Mouse (Mus musculus): ENCODE measurements at regions not wholly inside any gene's neighbourhood (a gene's known extent, or its start where the extent isn't known, plus 50 kb on each side); places are given as distances from the start of the nearest gene placed in this dataset.
A peak's percentile ranks its signal among the peaks of the same experiment; 100 is the strongest.

DNA sequence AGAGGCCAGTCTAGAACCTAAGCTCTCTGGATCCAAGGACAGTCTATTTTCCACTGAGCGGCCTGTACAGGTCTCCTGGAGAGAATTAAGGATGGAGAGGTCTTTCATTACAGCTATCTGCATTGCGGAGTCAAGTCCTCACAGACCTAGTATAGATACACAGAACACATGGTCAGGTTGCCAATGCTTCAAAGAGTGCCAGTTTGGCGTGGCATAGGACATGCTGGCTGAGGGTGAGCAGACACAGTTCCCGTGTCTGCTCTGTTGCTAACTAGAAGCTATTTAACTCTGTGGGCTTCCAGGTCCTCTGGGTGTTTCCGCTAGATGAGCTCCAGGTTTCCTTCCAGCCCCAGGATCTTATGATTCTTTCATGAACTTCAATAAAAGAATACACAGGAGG lies 169.0 kb upstream of the Igfbp7 start:
- WGBS = 86% methylated on average over 5 of the region's 5 CpGs

DNA sequence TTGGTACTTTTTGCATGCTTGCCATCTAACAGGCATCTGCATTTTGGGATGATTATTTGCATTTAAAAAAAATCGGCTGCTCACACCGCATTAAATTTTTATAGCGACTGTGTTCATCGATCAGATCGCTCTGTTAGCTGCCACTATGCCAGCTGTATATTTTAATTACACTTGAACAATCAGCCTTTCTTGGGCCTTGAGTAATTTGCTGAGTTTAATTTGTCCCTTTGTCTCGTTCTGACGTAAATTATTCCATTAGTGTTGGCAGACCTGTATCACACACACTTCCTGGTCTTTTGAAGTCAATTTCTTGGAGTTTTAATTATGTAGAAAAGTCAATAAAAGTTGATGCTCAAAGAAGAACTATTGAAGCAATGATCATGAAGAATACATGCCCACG lies 167.9 kb upstream of the Igfbp7 start:
- H3K27me3 ChIP-seq (ENCODE audit: insufficient read depth, low read length) = no peaks in the 10 kb centered on the region
- no peaks in the 10 kb centered on the region for H3K36me3 ChIP-seq (ENCODE audit: insufficient read depth, low read length)
- 69% methylated on average over 8 of the region's 8 CpGs for WGBS
- no peak overlapping the region for H3K9ac ChIP-seq (replicated peaks; ENCODE audit: low read length)
- no peak overlapping the region for H3K27ac ChIP-seq (ENCODE audit: low read length)
- H3K4me1 ChIP-seq (ENCODE audit: insufficient read depth, low read length) = peaks cover 16% of the 10 kb centered on the region
- no peak for ATAC-seq (ENCODE audit: low FRiP score, low TSS enrichment)
- no peak overlapping the region for H3K4me2 ChIP-seq (replicated peaks; ENCODE audit: low read depth, low read length)
- H3K9me3 ChIP-seq (ENCODE audit: low read length) = no peaks in the 10 kb centered on the region
- H3K4me3 ChIP-seq (ENCODE audit: low read length) = no peak overlapping the region

More for the DNA sequence above, 169.0 kb upstream of the Igfbp7 start:
- Histone ChIP-seq H3K36me3 (ENCODE audit: insufficient read depth, low read length) (no peaks in the 10 kb centered on the region), H3K9me3 (ENCODE audit: low read length) (no peaks in the 10 kb centered on the region), H3K27ac (ENCODE audit: low read length) (no peak overlapping the region), H3K4me3 (ENCODE audit: low read length) (no peak overlapping the region), H3K4me2 (replicated peaks; ENCODE audit: low read depth, low read length) (no peak overlapping the region), H3K9ac (replicated peaks; ENCODE audit: low read length) (no peak overlapping the region), H3K27me3 (ENCODE audit: insufficient read depth, low read length) (no peaks in the 10 kb centered on the region), H3K4me1 (ENCODE audit: insufficient read depth, low read length) (peaks cover 26% of the 10 kb centered on the region)
- ATAC-seq (ENCODE audit: low FRiP score, low TSS enrichment) = no peak

DNA sequence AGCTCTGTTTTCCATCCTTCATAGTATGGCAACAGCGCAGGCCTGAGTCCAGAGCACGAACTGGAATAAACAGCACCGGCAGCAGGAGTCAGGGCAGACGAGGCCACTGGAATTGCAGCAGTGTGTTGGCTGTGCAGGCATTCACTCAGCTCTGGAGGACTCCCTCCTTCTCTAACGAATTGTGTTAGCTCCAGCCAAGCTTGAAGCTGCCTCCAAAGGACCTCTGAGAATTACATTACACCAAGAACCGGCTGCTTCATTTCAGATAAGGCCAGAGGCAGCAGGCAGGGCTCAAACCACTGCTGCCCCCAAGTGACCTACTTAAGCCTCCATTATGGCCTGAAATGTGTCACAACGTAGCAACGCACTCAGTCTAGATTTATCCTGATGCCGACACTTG lies 162.5 kb upstream of the Igfbp7 start:
- H3K27me3 ChIP-seq (ENCODE audit: insufficient read depth, low read length) = no peaks in the 10 kb centered on the region
- no peaks in the 10 kb centered on the region for H3K4me1 ChIP-seq (ENCODE audit: insufficient read depth, low read length)
- H3K4me3 ChIP-seq (ENCODE audit: low read length) = no peak overlapping the region
- H3K36me3 ChIP-seq (ENCODE audit: insufficient read depth, low read length) = no peaks in the 10 kb centered on the region
- no peak overlapping the region for H3K4me2 ChIP-seq (replicated peaks; ENCODE audit: low read depth, low read length)
- H3K9me3 ChIP-seq (ENCODE audit: low read length) = no peaks in the 10 kb centered on the region
- no peak overlapping the region for H3K27ac ChIP-seq (ENCODE audit: low read length)
- H3K9ac ChIP-seq (replicated peaks; ENCODE audit: low read length) = no peak overlapping the region
- WGBS = 44% methylated on average over 9 of the region's 9 CpGs
- ATAC-seq (ENCODE audit: low FRiP score, low TSS enrichment) = peak; percentile 84

DNA sequence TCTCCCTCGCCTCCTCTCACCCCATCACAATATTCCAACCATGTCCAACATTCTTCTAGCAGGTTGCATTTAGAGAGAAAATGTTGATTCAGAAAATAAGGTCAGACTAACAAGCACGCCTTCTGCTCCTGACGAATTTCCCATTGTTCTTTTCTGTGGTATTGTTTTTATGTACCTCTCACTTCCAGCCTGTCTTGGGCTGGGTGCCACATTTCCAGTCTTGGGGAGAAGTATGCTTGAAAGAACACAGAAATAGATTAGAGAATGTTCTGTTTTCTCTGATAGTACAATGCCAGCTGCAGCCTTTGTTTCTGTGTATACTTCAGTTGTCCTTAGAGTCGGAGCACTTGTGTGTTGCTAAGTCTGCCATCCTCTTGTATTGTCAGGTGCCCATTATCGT lies 160.3 kb upstream of the Igfbp7 start:
- no peak overlapping the region for H3K27ac ChIP-seq (ENCODE audit: low read length)
- no peak overlapping the region for H3K9ac ChIP-seq (replicated peaks; ENCODE audit: low read length)
- WGBS = 83% methylated on average over 5 of the region's 5 CpGs
- no peaks in the 10 kb centered on the region for H3K36me3 ChIP-seq (ENCODE audit: insufficient read depth, low read length)
- no peaks in the 10 kb centered on the region for H3K4me1 ChIP-seq (ENCODE audit: insufficient read depth, low read length)
- no peaks in the 10 kb centered on the region for H3K27me3 ChIP-seq (ENCODE audit: insufficient read depth, low read length)
- H3K9me3 ChIP-seq (ENCODE audit: low read length) = no peaks in the 10 kb centered on the region
- no peak for ATAC-seq (ENCODE audit: low FRiP score, low TSS enrichment)
- no peak overlapping the region for H3K4me3 ChIP-seq (ENCODE audit: low read length)
- no peak overlapping the region for H3K4me2 ChIP-seq (replicated peaks; ENCODE audit: low read depth, low read length)

DNA sequence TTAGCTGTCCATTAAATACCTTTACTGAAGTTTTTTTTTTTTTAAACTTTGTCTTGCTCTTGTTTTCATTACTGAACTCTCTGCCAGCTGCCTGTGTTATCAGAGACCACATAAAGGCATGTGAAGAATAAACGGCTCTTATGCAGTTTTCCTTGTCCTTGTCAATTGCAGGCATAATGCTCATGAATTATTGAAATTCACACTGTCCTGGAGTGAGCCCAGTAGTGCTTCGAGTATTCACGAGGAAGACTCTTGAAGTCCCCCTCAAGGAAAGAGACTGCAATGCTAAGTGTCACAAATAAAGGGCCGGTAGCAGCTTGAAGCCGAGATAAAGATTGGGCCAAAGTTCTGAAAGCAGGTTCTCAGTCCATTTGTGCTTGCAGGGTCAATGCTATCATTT lies 144.7 kb upstream of the Igfbp7 start:
- ATAC-seq (ENCODE audit: low FRiP score, low TSS enrichment) = no peak
- no peaks in the 10 kb centered on the region; the same call in 1 of the 2 replicates for H3K9me3 ChIP-seq (ENCODE audit: low read length)
- H3K36me3 ChIP-seq (ENCODE audit: insufficient read depth, low read length) = no peaks in the 10 kb centered on the region
- H3K27ac ChIP-seq (ENCODE audit: low read length) = no peak overlapping the region
- H3K4me3 ChIP-seq (ENCODE audit: low read length) = no peak overlapping the region
- no peak overlapping the region for H3K9ac ChIP-seq (replicated peaks; ENCODE audit: low read length)
- H3K4me2 ChIP-seq (replicated peaks; ENCODE audit: low read depth, low read length) = no peak overlapping the region
- 71% methylated on average over 5 of the region's 5 CpGs for WGBS
- H3K27me3 ChIP-seq (ENCODE audit: insufficient read depth, low read length) = no peaks in the 10 kb centered on the region
- no peaks in the 10 kb centered on the region for H3K4me1 ChIP-seq (ENCODE audit: insufficient read depth, low read length)

DNA sequence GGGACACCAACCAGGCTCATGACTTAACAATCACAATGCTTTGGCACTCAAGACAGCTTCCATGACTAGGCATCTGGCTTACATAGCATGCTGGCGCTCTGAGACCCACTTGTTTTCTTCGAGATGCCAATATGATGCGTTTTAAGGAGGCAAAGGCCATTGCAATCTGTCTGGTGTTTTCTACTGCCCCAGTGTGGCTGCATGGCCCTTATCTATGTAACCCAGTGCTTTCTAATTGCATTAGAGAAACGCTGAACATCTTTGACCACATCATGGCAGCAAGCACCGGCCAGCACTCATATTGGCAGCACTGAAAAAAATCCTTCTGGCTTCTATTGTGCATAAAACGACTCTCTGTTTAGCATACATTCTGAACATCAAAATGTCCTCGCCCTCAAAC lies 144.2 kb upstream of the Igfbp7 start:
- H3K4me1 ChIP-seq (ENCODE audit: insufficient read depth, low read length) = no peaks in the 10 kb centered on the region
- H3K9ac ChIP-seq (replicated peaks; ENCODE audit: low read length) = no peak overlapping the region
- H3K27me3 ChIP-seq (ENCODE audit: insufficient read depth, low read length) = no peaks in the 10 kb centered on the region
- ATAC-seq (ENCODE audit: low FRiP score, low TSS enrichment) = no peak
- 86% methylated on average over 7 of the region's 7 CpGs for WGBS
- no peak overlapping the region for H3K4me2 ChIP-seq (replicated peaks; ENCODE audit: low read depth, low read length)
- no peaks in the 10 kb centered on the region; the same call in 1 of the 2 replicates for H3K9me3 ChIP-seq (ENCODE audit: low read length)
- no peak overlapping the region for H3K27ac ChIP-seq (ENCODE audit: low read length)
- H3K4me3 ChIP-seq (ENCODE audit: low read length) = no peak overlapping the region
- no peaks in the 10 kb centered on the region for H3K36me3 ChIP-seq (ENCODE audit: insufficient read depth, low read length)

DNA sequence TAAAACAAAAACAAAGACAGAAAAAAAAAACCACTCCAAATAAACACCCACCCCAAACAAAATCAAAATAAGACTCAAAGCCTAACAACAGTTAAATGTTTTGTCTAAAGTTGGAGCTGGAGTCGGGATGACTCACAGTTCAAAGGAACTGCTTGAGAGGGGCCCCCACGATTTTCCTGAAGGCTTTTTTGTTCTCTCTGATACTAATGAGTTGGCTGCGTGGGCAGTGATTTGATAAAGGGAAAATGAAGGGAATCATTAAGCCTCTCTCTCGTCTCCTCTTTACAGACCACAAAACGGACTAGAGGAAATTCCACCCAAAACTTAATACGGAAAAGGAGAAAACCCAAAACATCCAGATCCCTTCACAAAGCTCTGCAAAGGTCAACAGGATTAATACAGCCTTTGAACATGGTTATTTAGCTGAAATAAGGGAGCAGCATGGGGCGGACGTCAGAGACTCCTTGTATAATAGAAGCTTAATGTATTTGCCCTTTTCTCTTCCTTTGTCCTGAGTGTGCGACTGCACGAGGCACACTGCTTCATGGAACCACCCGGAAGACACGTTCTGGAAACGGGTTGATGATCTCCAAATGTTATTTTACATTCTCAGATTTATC lies 138.3 kb upstream of the Igfbp7 start:
- no peak for ATAC-seq (ENCODE audit: low FRiP score, low TSS enrichment)
- H3K36me3 ChIP-seq (ENCODE audit: insufficient read depth, low read length) = no peaks in the 10 kb centered on the region
- whole genome bisulfite sequencing = 64% methylated on average over 13 of the region's 13 CpGs
- no peaks in the 10 kb centered on the region for H3K27me3 ChIP-seq (ENCODE audit: insufficient read depth, low read length)
- no peak overlapping the region for H3K27ac ChIP-seq (ENCODE audit: low read length)
- no peak overlapping the region for H3K9ac ChIP-seq (replicated peaks; ENCODE audit: low read length)
- H3K9me3 ChIP-seq (ENCODE audit: low read length) = no peaks in the 10 kb centered on the region
- no peak overlapping the region for H3K4me2 ChIP-seq (replicated peaks; ENCODE audit: low read depth, low read length)
- H3K4me3 ChIP-seq (ENCODE audit: low read length) = no peak overlapping the region
- no peaks in the 10 kb centered on the region for H3K4me1 ChIP-seq (ENCODE audit: insufficient read depth, low read length)

DNA sequence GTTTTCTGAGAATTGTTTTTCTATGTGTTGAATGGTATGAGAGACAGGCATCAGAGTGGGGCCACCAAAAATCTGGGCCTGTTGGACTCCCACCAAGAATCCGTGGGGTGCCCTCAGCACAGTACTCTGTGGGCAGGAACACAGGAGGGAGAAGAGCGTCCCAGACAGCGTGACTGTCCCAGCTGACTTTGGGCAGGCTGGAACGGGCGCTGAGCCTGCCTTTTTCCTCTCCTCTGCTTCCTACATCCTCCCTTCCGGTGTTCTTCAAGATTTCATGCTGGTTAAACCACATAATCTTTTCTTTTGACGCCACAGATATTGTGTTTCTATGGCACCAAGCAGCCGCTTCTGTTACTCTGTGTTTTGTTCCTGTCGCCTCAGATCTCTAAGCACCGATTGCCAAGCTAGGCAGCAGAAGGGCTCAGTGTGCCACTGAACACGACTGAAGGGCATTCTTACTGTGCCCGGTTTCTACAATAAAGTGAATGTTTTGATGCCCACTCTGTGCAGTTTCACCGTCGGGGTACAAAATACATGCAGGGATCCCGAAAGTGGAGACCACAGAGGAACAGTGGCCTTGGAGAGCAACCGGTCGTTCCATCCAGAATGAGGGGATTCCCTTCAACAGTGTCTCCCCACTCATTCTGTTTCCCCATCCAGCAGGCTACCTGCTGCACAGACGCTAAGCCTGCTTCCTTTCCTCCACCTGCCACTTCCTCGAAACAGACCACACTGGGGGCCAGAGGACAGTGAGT lies 124.6 kb upstream of the Igfbp7 start:
- H3K27ac ChIP-seq (ENCODE audit: low read length) = no peak overlapping the region
- 78% methylated on average over 19 of the region's 19 CpGs for WGBS
- no peak overlapping the region for H3K4me2 ChIP-seq (replicated peaks; ENCODE audit: low read depth, low read length)
- no peaks in the 10 kb centered on the region for H3K9me3 ChIP-seq (ENCODE audit: low read length)
- H3K9ac ChIP-seq (replicated peaks; ENCODE audit: low read length) = no peak overlapping the region
- H3K36me3 ChIP-seq (ENCODE audit: insufficient read depth, low read length) = no peaks in the 10 kb centered on the region
- 0 out of 2 replicates have a peak, but pooled peaks cover 4% of the 10 kb centered on the region for H3K4me1 ChIP-seq (ENCODE audit: insufficient read depth, low read length)
- no peaks in the 10 kb centered on the region for H3K27me3 ChIP-seq (ENCODE audit: insufficient read depth, low read length)
- no peak for ATAC-seq (ENCODE audit: low FRiP score, low TSS enrichment)
- H3K4me3 ChIP-seq (ENCODE audit: low read length) = no peak overlapping the region

DNA sequence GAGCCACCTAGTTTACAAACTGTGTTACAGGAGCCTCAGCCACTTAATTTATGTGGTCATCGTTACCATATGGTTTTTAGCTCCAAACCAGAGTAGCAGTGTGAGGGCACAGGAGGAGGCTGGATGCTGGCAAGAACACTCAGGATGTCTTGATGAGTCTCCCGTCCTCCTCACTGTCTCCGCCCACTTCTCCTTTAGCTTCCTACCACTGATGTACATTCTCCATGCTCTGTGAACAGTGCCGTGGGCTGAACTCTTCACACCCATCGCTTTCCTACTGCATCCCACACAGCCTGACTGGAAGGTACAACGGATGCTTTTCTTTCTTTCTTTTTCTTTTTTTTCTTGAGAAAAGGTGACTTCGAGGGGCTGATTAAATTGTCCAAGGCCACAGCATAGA lies 122.5 kb upstream of the Igfbp7 start:
- Histone ChIP-seq H3K4me3 (ENCODE audit: low read length) (no peak overlapping the region), H3K27me3 (ENCODE audit: insufficient read depth, low read length) (no peaks in the 10 kb centered on the region), H3K9me3 (ENCODE audit: low read length) (no peaks in the 10 kb centered on the region), H3K4me2 (replicated peaks; ENCODE audit: low read depth, low read length) (no peak overlapping the region), H3K27ac (ENCODE audit: low read length) (no peak overlapping the region), H3K36me3 (ENCODE audit: insufficient read depth, low read length) (no peaks in the 10 kb centered on the region), H3K9ac (replicated peaks; ENCODE audit: low read length) (no peak overlapping the region), H3K4me1 (ENCODE audit: insufficient read depth, low read length) (0 out of 2 replicates have a peak, but pooled peaks cover 4% of the 10 kb centered on the region)
- 58% methylated on average over 7 of the region's 7 CpGs for WGBS
- ATAC-seq (ENCODE audit: low FRiP score, low TSS enrichment) = no peak

DNA sequence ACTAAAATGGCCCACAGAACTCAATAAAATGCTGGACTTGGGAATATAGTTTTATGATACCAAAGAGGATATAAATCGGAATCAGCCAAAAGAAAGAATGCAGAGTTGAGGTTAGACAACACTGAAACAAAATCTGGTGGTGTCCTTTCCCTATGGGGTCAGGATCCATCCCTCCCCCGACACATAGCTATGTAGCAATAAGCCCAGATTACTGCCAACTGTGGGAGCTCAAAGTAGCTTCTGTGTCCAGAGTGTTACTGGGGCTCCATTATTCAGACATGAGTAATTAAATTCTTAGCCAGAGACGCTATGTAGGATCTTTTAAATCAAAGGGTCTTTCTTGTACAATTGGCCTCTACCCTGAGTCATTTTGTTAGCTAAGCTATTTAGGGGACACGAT lies 109.4 kb upstream of the Igfbp7 start:
- no peak overlapping the region for H3K9ac ChIP-seq (replicated peaks; ENCODE audit: low read length)
- H3K27me3 ChIP-seq (ENCODE audit: insufficient read depth, low read length) = no peaks in the 10 kb centered on the region
- H3K36me3 ChIP-seq (ENCODE audit: insufficient read depth, low read length) = no peaks in the 10 kb centered on the region
- 55% methylated on average over 4 of the region's 4 CpGs for WGBS
- no peaks in the 10 kb centered on the region for H3K4me1 ChIP-seq (ENCODE audit: insufficient read depth, low read length)
- H3K4me2 ChIP-seq (replicated peaks; ENCODE audit: low read depth, low read length) = no peak overlapping the region
- peak; percentile 65 for ATAC-seq (ENCODE audit: low FRiP score, low TSS enrichment)
- H3K27ac ChIP-seq (ENCODE audit: low read length) = no peak overlapping the region
- no peaks in the 10 kb centered on the region for H3K9me3 ChIP-seq (ENCODE audit: low read length)
- no peak overlapping the region for H3K4me3 ChIP-seq (ENCODE audit: low read length)

Data from kidney, embryonic 16.5 days (tissue).